Mouse (Mus musculus) stomach, postnatal 0 days (tissue): ENCODE results near the gene Hhex. TPM values are rescaled to one million over a fixed set of nuclear protein-coding genes. Genes with fewer than 3 reads are reported as not detected.

Source experiments
- ATAC-seq: fragments of 200-750 bp; cut with Nextera tagmentation; 2 replicates; pipeline ENCODE4 v1.8.0; 2017; ENCODE audit not compliant: low FRiP score, low TSS enrichment
- DNase-seq: peaks from one replicate; pipeline ENCODE4 v3.0.0-alpha.2; 2016; ENCODE audit warnings: low spot score
- H3K27ac ChIP-seq: fragments of 300-500 bp; sonication (generic); replicated peaks from 2 replicates; pipeline ENCODE4 v1.5.1; 2014; ENCODE audit warnings: mild to moderate bottlenecking, control low read depth
- H3K27me3 ChIP-seq: fragments of 300-500 bp; sonication (generic); 2 replicates; pipeline ENCODE4 v1.6.1; 2014; ENCODE audit warnings: low read length; ENCODE audit not compliant: control insufficient read depth, insufficient read depth
- H3K36me3 ChIP-seq: fragments of 300-500 bp; sonication (generic); 2 replicates; pipeline ENCODE4 v1.6.1; 2014; ENCODE audit warnings: low read length, mixed read lengths; ENCODE audit not compliant: control insufficient read depth, insufficient read depth
- H3K4me1 ChIP-seq: fragments of 300-500 bp; sonication (generic); replicated peaks from 2 replicates; pipeline ENCODE4 v1.6.1; 2014; ENCODE audit warnings: antibody characterized with exemption; ENCODE audit not compliant: control insufficient read depth, insufficient read depth
- H3K4me2 ChIP-seq: fragments of 300-500 bp; sonication (generic); replicated peaks from 2 replicates; pipeline ENCODE4 v1.6.1; 2014; ENCODE audit warnings: low read depth, mild to moderate bottlenecking, control low read depth, moderate library complexity
- H3K4me3 ChIP-seq: fragments of 300-500 bp; sonication (generic); 2 replicates; pipeline ENCODE4 v1.5.1; 2014; ENCODE audit warnings: low read depth, low read length, control low read depth
- H3K9ac ChIP-seq: fragments of 300-500 bp; sonication (generic); 2 replicates; pipeline ENCODE4 v1.6.1; 2014; ENCODE audit warnings: mild to moderate bottlenecking, low read length, control low read depth, mixed read lengths
- H3K9me3 ChIP-seq: fragments of 300-500 bp; sonication (generic); 2 replicates; pipeline ENCODE4 v1.6.1; 2016; ENCODE audit warnings: low read length; ENCODE audit not compliant: control insufficient read depth
- CTCF ChIP-seq: IDR thresholded peaks from 2 replicates; pipeline ENCODE4 v1.5.1; 2016; ENCODE audit warnings: antibody characterized with exemption, low read depth, mild to moderate bottlenecking, moderate library complexity
- EP300 ChIP-seq: optimal IDR thresholded peaks from 2 replicates; pipeline ENCODE3; 2016; ENCODE audit warnings: antibody characterized with exemption
- WGBS: fragments of 180-500 bp; shearing (Covaris S2); extraction: QIAGEN DNeasy Blood & Tissue Kit; methylation state at CpG from one replicate; pipeline ENCODE4 v1.1.7; 2014; 5-methylcytosine and 5-hydroxymethylcytosine counted together
- polyA plus RNA-seq: library from polyadenylated mRNA; unstranded; fragments of >200 nt; fragmentation: Nextera tagmentation; extraction: Ambion mirVana; gene quantifications from 2 replicates; pipeline ENCODE4 v1.2.1, GENCODE M21; 2015

The Hhex gene
- 6.8 and 8.2 TPM in 2 replicates for polyA plus RNA-seq

DNA sequence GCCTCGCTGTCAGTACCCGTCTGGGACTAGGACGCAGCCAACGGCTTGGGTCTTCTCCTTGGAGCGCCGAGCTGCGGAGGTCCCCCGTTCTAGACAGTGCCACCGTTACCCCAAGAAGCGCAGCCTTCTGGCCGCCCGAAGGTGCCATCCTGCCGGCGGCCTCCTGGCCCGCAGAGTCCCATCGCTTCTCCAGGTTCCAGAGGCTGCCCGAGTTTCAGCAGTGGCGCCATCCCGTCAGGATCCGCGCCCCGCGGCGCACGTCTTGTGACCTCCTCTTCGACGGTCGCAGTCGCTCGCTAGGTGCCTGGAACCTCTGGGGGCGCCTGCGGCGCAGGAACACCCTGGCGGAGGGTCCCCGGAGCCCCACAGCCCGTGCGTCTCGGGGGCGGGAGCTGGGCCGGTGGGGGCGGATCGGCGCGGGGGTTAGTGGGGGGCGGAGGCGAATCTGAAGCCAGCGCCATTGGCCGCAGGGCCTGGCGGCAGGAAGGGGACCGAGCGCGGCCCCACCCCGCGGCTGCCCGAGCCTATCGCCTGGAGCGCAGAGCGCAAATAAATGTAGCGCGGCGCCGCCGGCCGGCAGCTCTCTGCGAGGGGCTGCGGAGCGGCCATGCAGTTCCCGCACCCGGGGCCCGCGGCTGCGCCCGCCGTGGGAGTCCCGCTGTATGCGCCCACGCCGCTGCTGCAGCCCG is at the start of gene Hhex:
Gene Hhex (plus strand): TSS at position 548 of the 689 bp plus-strand sequence.
- Histone ChIP-seq H3K27me3 (peaks cover 20% of the 10 kb centered on the region), H3K27ac (peak within 1 kb of the TSS; percentile 82), H3K4me3 (peak within 1 kb of the TSS; percentile 55), H3K4me1 (no peaks in the 10 kb centered on the region), H3K9me3 (no peaks in the 10 kb centered on the region), H3K36me3 (no peaks in the 10 kb centered on the region), H3K4me2 (peak within 1 kb of the TSS; percentile 75), H3K9ac (peak within 1 kb of the TSS; percentile 64)
- WGBS = under 1% methylated on average over 72 of the region's 79 CpGs
- peak; percentile 77 for DNase-seq
- peak; percentile 81 for ATAC-seq
- no peak for TF ChIP-seq CTCF

DNA sequence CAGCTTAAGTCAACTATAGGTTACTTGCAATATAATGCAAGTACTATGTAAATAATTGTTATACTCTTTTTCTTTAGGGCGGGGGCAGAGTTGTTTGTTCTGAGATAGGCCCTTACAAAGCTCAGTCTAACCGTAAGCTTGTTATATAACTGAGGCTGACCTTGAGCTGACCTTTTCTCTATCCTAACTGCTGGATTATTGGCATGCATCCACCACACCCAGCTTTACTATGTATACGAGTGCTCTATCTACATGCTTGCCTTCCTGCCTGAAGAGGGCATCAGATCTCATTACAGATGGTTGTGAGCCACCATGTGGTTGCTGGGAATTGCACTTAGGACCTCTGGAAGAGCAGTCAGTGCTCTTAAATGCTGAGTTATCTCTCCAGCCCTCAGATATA is 48.5 kb upstream of the Hhex start:
- Histone ChIP-seq H3K4me3 (no peak overlapping the region), H3K4me1 (no peaks in the 10 kb centered on the region), H3K4me2 (no peak overlapping the region), H3K9me3 (no peaks in the 10 kb centered on the region), H3K9ac (no peak overlapping the region), H3K36me3 (no peaks in the 10 kb centered on the region), H3K27ac (no peak overlapping the region), H3K27me3 (no peaks in the 10 kb centered on the region)
- no peak for DNase-seq
- TF ChIP-seq EP300 (no peak), CTCF (peak; percentile 35)
- WGBS = 38% methylated on average over 3 of the region's 3 CpGs
- ATAC-seq = no peak

DNA sequence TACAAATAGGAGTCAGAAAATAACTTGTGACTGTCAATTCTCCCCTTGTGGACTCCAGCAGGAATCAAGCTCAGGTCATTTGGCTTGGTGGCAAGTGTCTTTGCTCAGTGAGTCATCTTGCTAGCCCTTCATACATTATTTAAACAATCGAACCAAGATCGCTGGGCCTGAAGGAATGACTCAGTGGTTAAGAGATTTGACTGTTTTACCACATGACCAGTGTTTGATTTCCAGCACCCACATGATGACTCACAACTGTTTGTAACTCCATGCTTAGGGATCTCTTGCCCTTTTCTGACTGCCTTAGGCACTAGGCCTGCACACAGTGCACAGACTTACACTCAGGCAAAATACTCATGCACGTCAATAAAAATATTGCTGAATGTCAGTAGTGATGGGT is 42.7 kb upstream of the Hhex start:
- WGBS = 81% methylated on average over 3 of the region's 3 CpGs

DNA sequence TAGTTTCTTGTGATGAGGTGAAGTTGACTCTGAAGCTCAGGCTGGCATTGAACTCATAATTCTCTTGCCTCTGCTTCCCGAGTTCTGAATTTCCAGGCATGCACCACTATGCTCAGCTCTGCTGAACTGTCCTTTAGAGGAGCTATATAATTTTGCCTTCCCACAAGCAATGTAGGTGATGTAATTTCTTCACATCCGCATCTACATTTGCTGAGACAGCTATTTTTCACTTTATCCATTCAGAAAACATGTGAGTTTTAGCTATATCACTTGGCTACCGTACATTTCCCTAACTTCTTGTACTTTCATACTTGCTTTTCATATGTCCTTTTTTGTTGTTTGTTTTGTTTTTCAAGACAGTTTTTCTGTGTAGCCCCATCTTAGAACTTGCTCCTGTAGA is 38.3 kb upstream of the Hhex start:
- H3K27me3 ChIP-seq = no peaks in the 10 kb centered on the region
- no peak overlapping the region for H3K27ac ChIP-seq
- WGBS = 95% methylated on average over 3 of the region's 3 CpGs
- no peak overlapping the region for H3K4me2 ChIP-seq
- no peak for TF ChIP-seq EP300
- TF ChIP-seq CTCF = no peak
- no peaks in the 10 kb centered on the region for H3K36me3 ChIP-seq
- no peaks in the 10 kb centered on the region for H3K9me3 ChIP-seq
- H3K9ac ChIP-seq = no peak overlapping the region
- DNase-seq (no peak), ATAC-seq (no peak)
- H3K4me3 ChIP-seq = no peak overlapping the region
- no peaks in the 10 kb centered on the region for H3K4me1 ChIP-seq

More for the DNA sequence above, 42.7 kb upstream of the Hhex start:
- TF ChIP-seq CTCF = no peak
- TF ChIP-seq EP300 = no peak
- DNase-seq (peak; percentile 19), ATAC-seq (peak; percentile 82)
- Histone ChIP-seq H3K27me3 (no peaks in the 10 kb centered on the region), H3K4me2 (no peak overlapping the region), H3K9me3 (no peaks in the 10 kb centered on the region), H3K4me1 (no peaks in the 10 kb centered on the region), H3K36me3 (no peaks in the 10 kb centered on the region), H3K9ac (no peak overlapping the region), H3K4me3 (no peak overlapping the region), H3K27ac (no peak overlapping the region)

DNA sequence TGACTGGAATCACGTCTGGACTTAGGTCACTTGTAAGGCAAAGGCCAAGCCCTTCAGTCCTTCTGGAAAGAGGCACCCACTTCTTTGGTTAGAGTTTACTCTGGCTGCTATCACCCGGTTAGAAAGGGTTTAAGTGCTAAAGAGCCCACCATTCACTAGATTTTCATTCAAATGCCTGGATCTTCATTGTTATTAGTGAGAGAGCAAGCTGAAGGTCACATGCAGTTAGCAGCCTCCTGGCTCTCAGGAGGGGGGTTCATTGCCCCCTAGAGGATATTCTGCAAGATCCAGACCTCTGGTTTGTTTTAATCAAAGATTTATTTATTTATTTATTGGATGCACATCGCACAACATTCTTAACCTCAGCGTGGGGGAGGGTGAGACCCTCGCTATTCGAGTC is 33.7 kb upstream of the Hhex start:
- no peak overlapping the region for H3K4me3 ChIP-seq
- 86% methylated on average over 6 of the region's 6 CpGs for WGBS
- no peaks in the 10 kb centered on the region for H3K27me3 ChIP-seq
- TF ChIP-seq CTCF = no peak
- no peak for TF ChIP-seq EP300
- no peaks in the 10 kb centered on the region for H3K4me1 ChIP-seq
- no peaks in the 10 kb centered on the region for H3K9me3 ChIP-seq
- H3K27ac ChIP-seq = no peak overlapping the region
- ATAC-seq (no peak), DNase-seq (no peak)
- peaks cover 6% of the 10 kb centered on the region for H3K36me3 ChIP-seq
- no peak overlapping the region for H3K4me2 ChIP-seq
- H3K9ac ChIP-seq = no peak overlapping the region

DNA sequence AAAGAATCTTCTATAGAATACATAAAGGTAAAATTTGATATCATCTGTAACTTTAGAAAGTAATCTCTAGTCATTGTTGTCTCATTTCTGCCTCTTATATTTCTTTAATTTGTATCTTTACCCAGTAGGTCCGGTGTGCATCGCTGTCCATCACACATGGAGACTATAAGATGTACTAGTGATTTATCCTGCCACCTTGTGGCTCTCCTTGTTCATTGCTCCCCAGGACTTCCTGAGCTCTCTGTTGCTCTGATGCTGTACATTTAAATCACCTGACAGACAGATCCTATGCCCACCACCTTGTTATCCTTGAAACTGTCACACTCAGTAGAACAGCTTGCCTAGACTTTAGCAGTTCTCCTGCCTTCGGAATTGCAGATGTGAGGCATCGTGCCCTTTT is 16.3 kb upstream of the Hhex start:
- Histone ChIP-seq H3K9ac (no peak overlapping the region), H3K9me3 (no peaks in the 10 kb centered on the region), H3K4me1 (no peaks in the 10 kb centered on the region), H3K36me3 (peaks cover 6% of the 10 kb centered on the region; the same call in 1 of the 2 replicates), H3K27ac (no peak overlapping the region), H3K4me2 (no peak overlapping the region), H3K27me3 (no peaks in the 10 kb centered on the region), H3K4me3 (no peak overlapping the region)
- WGBS = 82% methylated on average over 4 of the region's 4 CpGs
- DNase-seq (peak; percentile 34), ATAC-seq (0 out of 2 replicates have a peak, but pooled peaks have one; percentile 38)
- TF ChIP-seq CTCF (peak; percentile 73), EP300 (no peak)
